Mouse (Mus musculus): ENCODE data around the gene Cfap36.
A peak's percentile ranks its signal among the peaks of the same experiment; 100 is the strongest.

Cfap36 gene

DNA sequence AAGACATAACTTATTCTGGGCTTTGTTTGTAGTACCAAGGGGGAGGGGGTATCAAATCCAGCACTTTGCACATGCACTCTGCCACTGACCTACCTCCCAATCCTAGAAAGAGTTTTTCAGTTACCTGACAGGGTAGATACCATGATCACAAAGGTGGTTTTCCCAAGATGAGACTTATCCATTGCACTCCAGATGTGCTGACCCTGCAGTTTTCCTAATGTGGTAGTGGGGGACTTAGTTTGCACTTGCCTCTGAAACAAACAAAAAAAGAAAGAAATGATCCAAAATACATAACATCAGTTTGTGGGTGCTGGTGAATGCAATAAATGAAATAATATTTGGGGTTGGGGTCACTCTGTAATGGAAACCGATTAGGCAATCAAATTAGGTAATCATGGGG is 67.9 kb downstream of the Cfap36 start:
- DNase-seq, result no peak

DNA sequence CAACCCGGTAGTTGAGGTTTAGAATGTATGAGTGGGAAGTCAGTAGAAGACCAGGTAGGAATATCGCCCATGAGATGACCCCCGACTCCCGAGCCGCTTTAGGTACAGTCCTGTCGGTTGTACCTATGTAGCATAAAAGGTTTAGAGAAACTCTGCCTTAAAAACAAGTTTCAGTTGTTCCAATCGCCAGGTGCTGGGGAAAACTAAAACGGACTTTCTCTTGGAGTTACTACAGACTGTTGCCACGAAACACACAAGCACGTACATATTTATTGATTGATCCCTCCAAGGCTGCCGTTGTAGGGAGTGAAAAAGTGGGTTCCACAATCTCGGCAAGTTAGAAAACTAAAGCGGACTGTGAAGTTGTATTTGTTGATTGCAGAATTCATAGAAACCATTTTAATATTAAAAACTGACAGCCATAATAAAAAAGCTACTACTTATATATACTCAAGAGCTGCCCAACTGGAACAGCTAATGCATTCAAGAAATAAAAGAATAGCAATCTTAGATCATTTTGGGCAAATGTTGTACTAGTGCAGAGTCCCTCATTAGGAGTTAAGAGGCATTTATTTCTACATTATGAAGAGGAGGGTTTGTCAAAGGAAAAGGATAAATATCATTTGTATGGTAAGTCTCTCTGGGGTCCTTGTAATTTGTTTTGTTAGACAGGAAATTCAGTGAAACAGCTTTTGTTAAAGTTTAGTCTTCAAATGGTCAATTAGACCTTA is 73.3 kb downstream of the Cfap36 start:
- DNase-seq, result no peak

DNA sequence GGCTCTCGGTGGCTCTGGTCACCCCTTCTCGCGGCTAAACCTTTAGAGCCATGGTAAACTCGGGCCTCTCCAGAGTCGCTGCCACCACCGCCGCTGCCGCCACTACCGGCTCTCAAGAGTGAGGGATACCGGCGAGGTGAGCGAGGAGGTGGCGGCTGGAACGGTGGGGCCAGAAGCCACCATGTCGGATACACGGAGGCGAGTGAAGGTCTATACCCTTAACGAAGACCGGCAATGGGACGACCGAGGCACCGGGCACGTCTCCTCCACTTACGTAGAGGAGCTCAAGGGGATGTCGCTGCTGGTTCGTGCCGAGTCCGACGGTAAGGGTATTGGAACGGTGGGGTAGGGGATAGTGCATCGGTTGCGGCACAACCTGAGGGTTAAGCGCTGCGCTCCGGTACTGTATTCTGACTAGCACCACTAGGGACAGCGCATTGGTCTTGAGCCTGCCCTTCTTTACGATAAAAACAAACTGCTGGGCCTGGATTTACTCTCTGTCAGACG is 74.0 kb downstream of the Cfap36 start:
- peak in 1 of 2 experiments; percentile 66 for DNase-seq

DNA sequence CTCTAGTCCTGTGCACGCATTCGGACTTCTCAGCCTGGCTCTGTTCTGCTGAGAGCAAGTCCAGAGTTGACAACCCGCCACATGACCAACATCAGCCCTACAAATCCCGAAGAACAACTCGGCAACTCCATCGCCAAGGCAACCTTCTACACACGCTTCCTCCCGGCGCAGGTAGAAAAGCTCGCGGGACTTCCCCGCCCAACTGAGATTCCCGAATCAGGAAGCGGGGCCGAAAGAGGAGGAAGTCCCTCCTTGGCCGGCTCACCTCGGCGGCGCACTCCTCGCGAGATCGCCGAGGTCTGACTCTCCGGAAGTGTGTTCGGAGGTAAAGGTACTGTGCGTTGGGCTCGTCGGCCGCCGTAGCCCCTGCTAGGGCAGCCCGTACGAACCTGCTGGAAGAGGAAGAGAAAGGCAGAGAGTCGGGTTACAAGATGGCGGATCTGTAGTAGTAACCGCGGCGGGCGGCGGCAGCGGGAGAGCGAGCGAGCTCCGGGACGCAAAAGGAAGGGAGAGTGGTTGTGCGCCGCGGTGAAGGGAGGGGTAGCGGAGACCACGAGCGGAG is 74.6 kb downstream of the Cfap36 start, which contains the start of gene Ppp4r3b:
Ppp4r3b (plus strand) TSS at position 328 of the 562 bp plus-strand sequence.
- DNase-seq, result peak; percentile 94 to 99

DNA sequence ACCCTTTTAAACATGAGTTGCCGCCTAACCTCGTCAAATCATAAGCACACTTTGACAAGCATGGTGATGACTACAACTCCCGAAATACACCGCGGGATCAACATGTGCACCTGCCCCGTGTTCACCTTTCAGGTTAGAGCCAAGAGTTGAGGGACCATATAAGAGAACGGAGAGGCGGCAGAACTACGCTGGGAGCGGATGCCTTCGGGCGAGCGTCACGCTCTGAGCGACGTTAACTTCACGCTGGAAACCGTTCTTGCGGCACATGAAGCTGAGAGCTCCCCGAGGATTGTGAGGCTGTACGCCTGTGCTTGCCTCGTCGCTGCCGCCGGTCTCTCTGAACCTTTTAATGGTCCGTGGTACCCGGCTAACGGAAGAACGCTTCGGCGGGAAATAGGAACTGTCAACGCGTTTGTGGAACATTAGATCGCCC is 75.2 kb downstream of the Cfap36 start:
- peak; percentile 44 to 57 for DNase-seq

Measured in thymus, postnatal 36 days (tissue).